Mouse (Mus musculus): ENCODE measurements at regions not wholly inside any gene's neighbourhood (a gene's known extent, or its start where the extent isn't known, plus 50 kb on each side); places are given as distances from the start of the nearest gene placed in this dataset.

DNA sequence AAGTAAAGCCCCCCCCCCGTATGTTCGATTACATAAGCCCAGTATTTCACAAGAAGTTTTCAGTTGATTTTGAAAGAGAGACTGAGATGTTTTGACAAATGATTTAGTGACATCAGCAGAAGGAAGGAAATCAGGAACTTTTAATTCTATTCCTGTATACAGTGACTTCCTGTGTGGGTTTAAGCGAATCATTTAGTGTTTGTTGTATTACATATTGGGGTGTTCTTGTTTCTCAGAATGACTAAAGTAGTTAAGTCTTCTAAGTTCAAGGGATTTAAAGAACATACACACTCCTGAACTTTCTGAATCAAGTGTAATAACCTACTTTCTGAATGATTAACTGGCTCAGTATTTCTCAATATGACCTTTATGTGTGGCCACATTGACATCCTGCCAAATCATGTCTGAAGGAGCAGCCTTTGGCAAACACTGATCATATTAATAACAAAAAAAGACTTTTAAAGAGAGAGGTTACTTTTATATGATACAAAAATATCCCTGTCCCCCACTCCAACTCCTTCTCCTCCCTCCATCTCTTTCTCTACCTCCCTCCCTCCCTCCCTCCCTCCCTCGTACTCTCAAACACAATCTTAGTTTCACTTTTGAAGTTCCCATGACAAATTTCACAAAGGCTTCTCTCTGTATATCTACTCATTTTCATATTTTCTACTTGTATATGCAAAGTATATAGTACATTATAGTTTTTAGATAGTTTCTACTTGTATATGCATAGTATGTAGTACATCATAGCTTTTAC, 3522.8 kb upstream of the Gm7489 start:
- no peak for TF ChIP-seq POLR2A (IDR thresholded peaks at IDR 0.05; ENCODE audit: control insufficient read depth, low read depth, low read length)
- TF ChIP-seq CTCF (IDR thresholded peaks at IDR 0.05; ENCODE audit: control insufficient read depth, insufficient read depth, insufficient replicate concordance, low read depth, low read length), result no peak
- Histone ChIP-seq H3K27ac (ENCODE audit: control insufficient read depth, insufficient read depth, low read depth, low read length) (no peak overlapping the region), H3K27me3 (ENCODE audit: control insufficient read depth, insufficient read depth, low read length) (no peaks in the 10 kb centered on the region), H3K4me1 (ENCODE audit: control insufficient read depth, insufficient read depth, low read length) (no peaks in the 10 kb centered on the region), H3K36me3 (ENCODE audit: control insufficient read depth, insufficient read depth, low read length) (no peaks in the 10 kb centered on the region), H3K4me3 (ENCODE audit: control insufficient read depth, low read depth, low read length) (no peak overlapping the region)

DNA sequence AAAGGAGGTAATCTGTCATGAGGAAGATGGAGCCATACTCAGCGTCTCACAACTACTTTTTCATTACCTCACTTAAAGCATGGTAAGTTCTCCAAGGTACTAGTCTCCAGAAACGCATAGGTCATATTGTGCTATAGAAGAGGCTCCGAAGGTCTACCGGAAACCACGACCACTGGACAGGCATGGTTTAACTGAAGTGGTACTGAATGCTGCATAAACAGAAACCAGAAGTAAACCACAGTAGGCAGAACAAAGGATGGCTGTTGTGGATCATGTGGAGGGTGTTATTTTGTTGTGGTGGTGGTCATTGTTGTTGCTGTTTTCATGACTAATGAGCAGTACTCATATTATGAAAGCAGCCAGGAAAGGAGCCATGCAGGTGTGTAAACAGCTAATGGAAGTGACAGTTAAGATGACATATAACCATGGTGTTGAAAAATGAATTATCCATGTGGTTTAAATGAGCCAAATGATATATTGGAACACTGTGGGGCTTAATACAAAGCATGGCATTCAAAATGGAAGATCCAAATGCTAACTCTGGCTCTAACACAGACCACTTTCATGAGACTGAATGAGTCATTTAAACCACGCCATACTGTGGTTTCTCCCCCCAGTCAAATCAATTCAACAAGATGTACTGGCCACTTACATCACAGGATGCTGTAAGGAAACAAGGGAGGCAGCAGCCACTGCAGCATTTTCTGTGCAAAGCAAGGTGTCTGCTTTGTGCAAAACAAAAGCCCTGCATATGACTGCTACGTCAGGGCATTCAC, 3484.5 kb upstream of the Gm7489 start:
- Histone ChIP-seq H3K4me1 (ENCODE audit: control insufficient read depth, insufficient read depth, low read length) (no peaks in the 10 kb centered on the region), H3K27me3 (ENCODE audit: control insufficient read depth, insufficient read depth, low read length) (no peaks in the 10 kb centered on the region), H3K27ac (ENCODE audit: control insufficient read depth, insufficient read depth, low read depth, low read length) (no peak overlapping the region), H3K4me3 (ENCODE audit: control insufficient read depth, low read depth, low read length) (no peak overlapping the region), H3K36me3 (ENCODE audit: control insufficient read depth, insufficient read depth, low read length) (no peaks in the 10 kb centered on the region)
- no peak for TF ChIP-seq CTCF (IDR thresholded peaks at IDR 0.05; ENCODE audit: control insufficient read depth, insufficient read depth, insufficient replicate concordance, low read depth, low read length)
- no peak for TF ChIP-seq POLR2A (IDR thresholded peaks at IDR 0.05; ENCODE audit: control insufficient read depth, low read depth, low read length)

DNA sequence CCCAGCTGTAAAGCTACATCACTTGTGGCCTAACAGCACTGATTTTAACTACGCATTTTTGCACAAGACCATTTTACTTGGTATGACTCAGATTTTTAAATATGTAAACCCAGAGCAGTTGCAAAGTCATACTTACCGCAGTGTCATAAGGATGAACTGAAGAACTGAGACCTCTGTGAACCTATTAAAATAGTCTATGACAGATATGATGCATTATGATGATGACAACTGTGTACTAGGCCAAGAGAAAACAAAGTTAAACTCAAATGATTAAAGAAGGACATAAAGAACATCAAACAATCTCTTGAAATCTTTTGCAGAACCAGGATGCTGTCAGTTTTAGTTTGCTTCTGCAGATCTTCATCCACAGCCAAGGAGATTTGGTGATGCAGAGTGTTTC, 3483.3 kb upstream of the Gm7489 start:
- no peak for TF ChIP-seq POLR2A (IDR thresholded peaks at IDR 0.05; ENCODE audit: control insufficient read depth, low read depth, low read length)
- H3K27ac ChIP-seq (ENCODE audit: control insufficient read depth, insufficient read depth, low read depth, low read length), result no peak overlapping the region
- no peaks in the 10 kb centered on the region for H3K4me1 ChIP-seq (ENCODE audit: control insufficient read depth, insufficient read depth, low read length)
- no peaks in the 10 kb centered on the region for H3K27me3 ChIP-seq (ENCODE audit: control insufficient read depth, insufficient read depth, low read length)
- H3K36me3 ChIP-seq (ENCODE audit: control insufficient read depth, insufficient read depth, low read length), result no peaks in the 10 kb centered on the region
- H3K4me3 ChIP-seq (ENCODE audit: control insufficient read depth, low read depth, low read length), result no peak overlapping the region

DNA sequence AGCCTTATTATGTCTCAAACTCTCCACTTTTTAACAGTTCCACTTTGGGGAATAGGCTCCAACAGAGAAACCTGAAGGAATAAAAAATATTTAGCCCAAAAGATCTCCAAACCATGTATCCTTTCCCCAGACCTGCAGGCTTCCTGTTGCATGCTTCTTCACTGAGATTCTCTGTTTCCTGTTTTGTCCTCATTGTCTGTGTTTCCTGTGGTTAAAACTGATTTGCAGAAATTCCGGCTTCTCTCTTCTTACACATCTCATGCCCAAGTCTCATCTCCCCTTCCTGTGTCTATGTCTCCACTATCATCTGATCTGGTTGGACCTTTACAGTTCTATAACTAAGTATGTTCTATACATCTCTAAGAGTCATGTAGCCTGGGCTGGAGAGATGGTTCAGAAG, 3482.2 kb upstream of the Gm7489 start:
- Histone ChIP-seq H3K4me3 (ENCODE audit: control insufficient read depth, low read depth, low read length) (no peak overlapping the region), H3K36me3 (ENCODE audit: control insufficient read depth, insufficient read depth, low read length) (no peaks in the 10 kb centered on the region), H3K4me1 (ENCODE audit: control insufficient read depth, insufficient read depth, low read length) (no peaks in the 10 kb centered on the region), H3K27ac (ENCODE audit: control insufficient read depth, insufficient read depth, low read depth, low read length) (no peak overlapping the region), H3K27me3 (ENCODE audit: control insufficient read depth, insufficient read depth, low read length) (no peaks in the 10 kb centered on the region)
- TF ChIP-seq CTCF (IDR thresholded peaks at IDR 0.05; ENCODE audit: control insufficient read depth, insufficient read depth, insufficient replicate concordance, low read depth, low read length) (no peak), POLR2A (IDR thresholded peaks at IDR 0.05; ENCODE audit: control insufficient read depth, low read depth, low read length) (no peak)

DNA sequence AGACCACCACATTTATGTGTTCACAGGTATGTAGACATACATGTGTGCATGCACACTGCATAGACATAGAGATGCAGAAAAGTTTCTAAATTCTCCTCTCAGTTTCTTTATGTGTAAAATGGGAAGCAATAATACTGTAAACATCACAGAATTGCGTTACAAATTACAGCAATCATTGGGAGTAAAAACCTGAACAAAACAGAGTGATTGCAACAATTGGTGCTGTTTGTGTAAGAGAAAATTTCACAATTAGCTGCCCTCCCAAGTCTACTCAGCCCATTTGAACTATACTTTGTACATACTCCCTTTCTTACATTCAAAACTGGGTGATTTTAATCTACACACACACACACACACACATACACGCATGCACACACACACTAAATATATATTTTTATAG, 3480.8 kb upstream of the Gm7489 start:
- no peaks in the 10 kb centered on the region for H3K36me3 ChIP-seq (ENCODE audit: control insufficient read depth, insufficient read depth, low read length)
- TF ChIP-seq POLR2A (IDR thresholded peaks at IDR 0.05; ENCODE audit: control insufficient read depth, low read depth, low read length), result no peak
- TF ChIP-seq CTCF (IDR thresholded peaks at IDR 0.05; ENCODE audit: control insufficient read depth, insufficient read depth, insufficient replicate concordance, low read depth, low read length), result no peak
- H3K27ac ChIP-seq (ENCODE audit: control insufficient read depth, insufficient read depth, low read depth, low read length), result no peak overlapping the region
- no peaks in the 10 kb centered on the region for H3K4me1 ChIP-seq (ENCODE audit: control insufficient read depth, insufficient read depth, low read length)
- H3K27me3 ChIP-seq (ENCODE audit: control insufficient read depth, insufficient read depth, low read length), result no peaks in the 10 kb centered on the region
- H3K4me3 ChIP-seq (ENCODE audit: control insufficient read depth, low read depth, low read length), result no peak overlapping the region

DNA sequence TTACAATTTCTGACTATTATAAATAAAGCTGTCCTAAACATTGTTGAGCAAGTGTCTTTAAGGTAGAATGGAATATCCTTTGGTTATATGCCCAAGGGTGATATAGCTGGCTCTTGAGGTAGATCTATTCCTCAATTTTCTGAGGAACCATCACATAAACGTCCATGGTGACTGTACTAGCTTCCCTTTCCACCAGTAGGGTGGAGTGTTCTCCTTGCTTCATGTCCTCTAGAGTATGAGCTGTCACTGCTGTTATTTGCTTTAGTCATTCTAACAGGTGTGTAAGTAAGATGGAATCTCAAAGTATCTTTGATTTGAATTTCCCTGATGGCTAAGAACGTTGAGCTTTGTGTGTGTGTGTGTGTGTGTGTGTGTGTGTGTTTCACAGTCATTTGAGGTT, 3475.7 kb upstream of the Gm7489 start:
- Histone ChIP-seq H3K27ac (ENCODE audit: control insufficient read depth, insufficient read depth, low read depth, low read length) (no peak overlapping the region), H3K27me3 (ENCODE audit: control insufficient read depth, insufficient read depth, low read length) (no peaks in the 10 kb centered on the region), H3K36me3 (ENCODE audit: control insufficient read depth, insufficient read depth, low read length) (no peaks in the 10 kb centered on the region), H3K4me1 (ENCODE audit: control insufficient read depth, insufficient read depth, low read length) (no peaks in the 10 kb centered on the region), H3K4me3 (ENCODE audit: control insufficient read depth, low read depth, low read length) (no peak overlapping the region)
- TF ChIP-seq CTCF (IDR thresholded peaks at IDR 0.05; ENCODE audit: control insufficient read depth, insufficient read depth, insufficient replicate concordance, low read depth, low read length), result no peak
- TF ChIP-seq POLR2A (IDR thresholded peaks at IDR 0.05; ENCODE audit: control insufficient read depth, low read depth, low read length), result no peak

DNA sequence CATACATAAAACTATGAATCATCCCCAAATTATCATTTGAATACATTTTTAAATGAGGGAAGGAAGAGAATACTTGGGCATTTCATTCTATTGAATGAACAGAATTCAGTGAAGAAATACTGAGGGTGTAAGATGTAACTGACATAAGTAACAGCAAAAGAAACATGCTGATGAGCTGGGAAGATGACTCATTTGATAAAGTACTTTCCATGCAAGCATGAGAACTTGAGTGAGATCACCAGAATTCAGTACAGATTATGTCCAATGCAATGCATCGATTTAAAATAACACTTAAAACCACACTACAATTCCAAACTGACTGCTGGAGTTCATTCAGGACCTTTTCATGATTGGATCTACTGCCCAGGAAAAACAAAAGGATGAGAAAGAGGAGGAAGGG, 3467.1 kb upstream of the Gm7489 start:
- no peak overlapping the region for H3K4me3 ChIP-seq (ENCODE audit: control insufficient read depth, low read depth, low read length)
- TF ChIP-seq CTCF (IDR thresholded peaks at IDR 0.05; ENCODE audit: control insufficient read depth, insufficient read depth, insufficient replicate concordance, low read depth, low read length) (no peak), POLR2A (IDR thresholded peaks at IDR 0.05; ENCODE audit: control insufficient read depth, low read depth, low read length) (no peak)
- H3K27ac ChIP-seq (ENCODE audit: control insufficient read depth, insufficient read depth, low read depth, low read length), result no peak overlapping the region
- no peaks in the 10 kb centered on the region for H3K4me1 ChIP-seq (ENCODE audit: control insufficient read depth, insufficient read depth, low read length)
- no peaks in the 10 kb centered on the region for H3K27me3 ChIP-seq (ENCODE audit: control insufficient read depth, insufficient read depth, low read length)
- H3K36me3 ChIP-seq (ENCODE audit: control insufficient read depth, insufficient read depth, low read length), result no peaks in the 10 kb centered on the region
